Mouse (Mus musculus) gastrocnemius, postnatal 4 days (tissue): ENCODE data around the gene Vmn2r5. TPM values are rescaled to one million over a fixed set of nuclear protein-coding genes. Genes with fewer than 3 reads are reported as not detected.
"Not testable (repeated sequence)": the region's sequence is repeated elsewhere in the genome, so short reads cannot be mapped to it uniquely, and the experiment has no call there.

Source experiments
- DNase-seq, 2 experiments: peaks; one replicate each; pipeline ENCODE4 v3.0.0; 2021 to 2022; ENCODE audit warnings: low spot score in 2 of 2, mixed read lengths in 2 of 2
- long read RNA-seq, 2 experiments: library from polyadenylated mRNA; stranded (forward); transcript quantifications; one replicate each; pipeline ENCODE4 v2.0.0; 2021
- total RNA-seq, 2 experiments: library from RNA; stranded (reverse); gene quantifications; 2 replicates each; pipeline ENCODE4 v1.2.3; 2021

Vmn2r5 gene
- not detected for total RNA-seq
- long read RNA-seq, experiment 1, result 0 reads
- long read RNA-seq, experiment 2, result 0 reads

- not testable (repeated sequence) for DNase-seq
Observed at GRCm38 (mm10) chr3:64509742-64510141, at the start of gene Vmn2r5. Gene Vmn2r5 (minus strand): TSS chr3:64509842.

GRCm38 (mm10) chr3:64523585-64523984 is 13.9 kb upstream of the Vmn2r5 start:
- DNase-seq, result not testable (repeated sequence)

Other genes with a start within 250 kb of the Vmn2r5 start
- gene Vmn2r3, start 220.1 kb downstream of the Vmn2r5 start, total RNA-seq, result not detected
- not detected for gene Vmn2r4, start 94.5 kb downstream of the Vmn2r5 start, total RNA-seq
- not detected for gene Vmn2r6, start 56.0 kb upstream of the Vmn2r5 start, total RNA-seq